Mouse (Mus musculus) thymus, postnatal 4 days (tissue): ENCODE results near the gene Siva1.

ENCODE experiments used
- DNase-seq: peaks from one replicate; pipeline ENCODE4 v3.0.0; 2021

The Siva1 gene

DNA sequence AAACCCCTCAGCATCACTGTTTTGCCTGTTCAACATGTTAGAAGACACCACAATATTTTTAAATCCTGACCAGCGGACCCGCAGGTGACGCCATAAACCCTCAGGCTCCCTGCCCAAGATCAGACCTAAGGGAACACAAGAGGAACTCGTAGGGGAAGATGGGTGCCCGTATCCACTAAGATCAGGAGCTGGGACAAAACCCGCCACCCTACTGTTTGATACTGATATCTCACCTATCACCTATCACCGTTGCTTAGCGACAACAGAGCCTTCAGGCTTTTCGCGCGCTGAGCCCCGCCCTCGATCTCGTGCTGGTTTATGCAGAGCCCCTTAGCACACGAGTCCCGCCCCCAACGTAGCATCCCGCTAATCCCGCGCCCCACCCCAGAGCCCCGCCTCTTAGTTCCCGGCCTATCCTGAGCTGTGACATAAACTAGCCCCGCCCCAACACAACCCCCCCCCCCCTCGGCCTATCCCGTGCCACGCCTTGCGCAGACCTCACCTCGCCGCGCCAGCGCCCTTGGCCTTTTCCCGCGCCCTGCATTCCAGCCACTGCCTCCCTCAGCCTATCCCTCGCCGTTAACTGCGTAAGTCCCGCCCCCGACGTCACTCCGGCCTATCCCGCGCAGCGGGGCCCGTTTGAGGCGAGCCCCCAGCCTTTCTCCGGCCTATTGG, at the start of gene Siva1:
Gene Siva1, plus strand, starts transcription at position 500 of the 675 bp plus-strand sequence.
- peak; percentile 96 for DNase-seq

DNA sequence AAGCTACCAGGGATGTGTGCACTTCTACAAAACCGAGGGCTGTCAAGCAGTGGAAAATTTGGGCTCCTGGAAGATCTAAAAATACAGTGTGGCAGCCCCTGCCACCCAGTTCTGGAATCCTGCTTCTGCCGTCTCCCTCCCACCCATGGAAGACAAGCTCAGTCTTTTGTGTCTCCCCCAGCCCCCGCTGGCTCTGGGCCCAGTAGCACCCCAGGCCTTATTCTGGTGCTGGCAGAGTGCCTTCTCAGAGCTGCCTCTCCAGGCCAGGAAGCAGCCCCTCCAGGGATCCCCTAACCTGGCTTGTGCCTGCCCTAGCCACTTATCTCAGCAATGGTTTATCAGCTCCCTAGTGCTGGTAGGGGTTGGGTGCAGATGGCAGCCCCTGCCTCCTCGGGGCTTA, 49.5 kb upstream of the Siva1 start:
- no peak for DNase-seq

DNA sequence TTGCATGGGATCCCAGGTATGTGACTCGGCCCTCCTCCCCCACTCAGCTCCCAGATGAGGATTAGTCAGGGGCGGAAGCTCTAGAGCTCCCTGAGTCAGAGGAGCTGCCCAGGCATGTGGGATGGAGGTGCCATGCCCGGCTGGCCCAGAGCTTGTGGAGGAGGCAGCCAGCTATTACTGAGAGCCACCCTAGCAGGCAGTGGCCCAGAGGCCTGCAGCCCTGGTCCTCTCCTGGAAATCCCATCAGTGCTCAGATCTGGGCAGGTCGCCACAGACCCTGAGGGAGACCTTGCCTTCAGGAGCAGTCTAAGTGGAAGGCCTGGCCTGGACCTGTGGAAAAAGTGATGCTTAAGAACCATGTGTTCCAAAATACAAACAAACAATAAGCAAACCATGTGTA, 48.9 kb upstream of the Siva1 start:
- no peak for DNase-seq

DNA sequence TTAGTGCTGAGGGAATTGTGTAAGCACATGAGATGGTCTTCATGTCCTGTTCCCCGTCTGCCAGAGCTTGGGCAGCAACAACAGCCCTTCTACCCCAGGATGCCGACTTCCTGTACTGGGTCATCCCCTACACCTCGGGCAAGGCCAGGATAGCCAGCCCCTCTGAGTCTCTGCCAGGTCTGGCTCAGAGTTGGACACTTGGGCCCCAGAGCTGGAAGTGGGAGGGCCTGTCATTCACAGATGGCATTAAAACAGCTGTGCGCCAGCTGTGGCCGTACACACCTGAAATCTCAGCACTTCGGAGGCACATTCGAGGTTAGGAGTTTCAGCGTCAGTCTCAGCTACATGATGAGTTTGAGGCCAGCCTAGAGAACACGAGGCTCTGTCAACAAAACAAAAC, 48.0 kb upstream of the Siva1 start:
- DNase-seq: no peak

DNA sequence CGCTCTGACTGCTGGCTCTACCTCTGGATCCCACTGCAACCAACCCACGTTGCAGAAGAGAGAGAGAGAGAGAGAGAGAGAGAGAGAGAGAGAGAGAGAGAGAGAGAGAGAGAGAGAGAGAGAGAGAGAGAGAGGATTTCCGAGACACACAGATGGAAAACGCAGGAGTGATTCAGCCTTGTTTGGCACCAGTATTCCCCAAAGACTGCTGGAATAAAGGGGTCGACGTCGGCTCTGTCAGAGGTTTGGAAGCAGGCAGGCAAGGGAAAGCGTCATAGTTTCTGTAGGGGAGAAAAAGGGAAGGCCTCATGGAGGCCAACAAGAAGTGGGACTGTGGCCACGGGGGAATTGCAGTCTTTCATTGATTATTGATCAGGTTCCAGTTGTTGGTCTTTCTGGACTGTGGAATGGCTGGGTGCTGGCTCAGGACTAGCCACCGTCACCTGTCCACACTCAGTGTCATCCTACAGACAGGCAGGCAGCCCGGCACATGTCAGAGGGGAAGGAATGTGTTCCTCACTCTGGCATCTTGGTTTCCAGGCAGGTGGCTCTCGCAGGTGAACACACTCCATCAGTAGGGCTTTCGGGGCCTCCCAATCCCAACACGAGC, 47.5 kb upstream of the Siva1 start:
- no peak for DNase-seq

DNA sequence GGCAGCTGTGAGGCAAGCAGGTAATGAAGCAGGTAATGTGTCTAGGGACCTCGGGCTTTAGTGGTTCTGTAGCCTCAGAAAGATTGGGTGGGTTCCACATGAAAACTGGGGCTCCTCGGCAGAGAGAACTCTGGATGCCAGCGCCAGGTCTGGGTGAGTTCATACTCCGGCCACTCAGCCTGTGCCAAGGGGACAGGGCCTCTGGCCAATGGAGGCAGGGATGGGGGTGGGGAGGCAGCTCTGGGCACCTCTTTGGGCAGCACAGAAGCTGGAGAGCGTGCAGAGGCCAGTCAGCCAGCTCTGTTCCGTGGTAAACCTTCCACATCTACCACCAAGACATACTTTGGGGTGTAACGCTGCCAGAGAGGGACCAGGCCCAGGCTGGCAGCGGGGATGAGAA, 46.9 kb upstream of the Siva1 start:
- no peak for DNase-seq

DNA sequence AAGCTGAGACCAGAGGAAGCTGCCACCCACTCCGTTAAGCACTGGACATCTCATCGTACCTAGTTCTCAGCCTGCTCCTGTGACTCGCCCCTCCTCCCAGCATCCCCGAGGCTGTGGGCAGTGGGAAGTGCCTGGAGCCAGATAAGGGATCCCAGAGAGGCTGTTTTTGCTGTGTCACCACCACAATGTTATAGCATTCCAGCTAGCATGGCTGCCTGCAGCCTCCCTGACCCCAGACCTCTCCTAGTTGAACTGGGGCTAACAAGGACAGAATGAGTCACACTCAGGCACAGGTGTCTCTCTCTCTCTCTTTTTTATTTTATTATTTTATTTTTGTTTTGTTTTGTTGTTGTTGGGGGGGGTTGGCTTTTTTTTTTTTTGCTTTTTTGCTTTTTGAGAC, 45.3 kb upstream of the Siva1 start:
- DNase-seq: no peak

DNA sequence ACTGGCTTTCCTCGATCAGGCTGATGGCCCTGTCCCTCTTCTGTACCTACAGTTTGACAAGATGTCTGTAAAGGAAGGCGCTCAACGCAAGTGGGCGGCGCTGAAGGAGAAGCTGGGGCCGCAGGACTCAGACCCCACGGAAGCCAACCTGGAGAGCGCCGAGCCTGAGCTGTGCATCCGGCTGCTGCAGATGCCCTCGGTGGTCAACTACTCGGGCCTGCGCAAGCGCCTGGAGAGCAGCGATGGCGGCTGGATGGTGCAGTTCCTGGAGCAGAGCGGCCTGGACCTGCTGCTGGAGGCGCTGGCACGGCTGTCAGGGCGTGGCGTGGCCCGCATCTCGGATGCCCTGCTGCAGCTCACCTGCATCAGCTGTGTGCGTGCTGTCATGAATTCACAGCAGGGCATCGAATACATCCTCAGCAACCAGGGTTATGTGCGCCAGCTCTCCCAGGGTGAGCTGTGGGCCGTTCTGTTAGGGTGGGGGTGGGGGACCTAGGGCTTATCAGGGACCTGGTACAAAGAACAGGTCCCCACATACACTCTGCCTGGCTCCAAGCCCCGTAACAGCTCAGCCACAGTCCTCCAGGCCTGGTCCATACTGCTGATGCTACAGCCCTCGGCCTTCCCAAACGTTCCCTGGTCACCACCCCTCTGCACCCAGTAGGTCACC, 44.4 kb upstream of the Siva1 start:
- no peak for DNase-seq

DNA sequence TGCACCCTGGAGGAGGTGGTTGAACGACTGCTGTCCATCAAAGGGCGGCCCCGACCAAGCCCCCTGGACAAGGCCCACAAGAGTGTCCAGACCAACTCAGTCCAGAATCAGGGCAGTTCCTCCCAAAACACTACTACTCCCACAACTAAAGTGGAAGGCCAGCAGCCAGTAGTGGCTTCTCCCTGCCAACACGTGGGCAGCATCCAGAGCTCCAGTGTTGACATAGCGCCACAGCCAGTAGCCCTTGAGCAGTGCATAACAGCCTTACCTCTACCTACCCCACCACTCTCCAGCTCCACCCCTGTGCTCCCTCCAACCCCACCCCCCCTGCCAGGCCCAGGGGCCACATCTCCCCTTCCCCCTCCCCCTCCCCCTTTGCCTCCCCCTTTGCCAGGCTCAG, 40.5 kb upstream of the Siva1 start:
- DNase-seq: no peak

DNA sequence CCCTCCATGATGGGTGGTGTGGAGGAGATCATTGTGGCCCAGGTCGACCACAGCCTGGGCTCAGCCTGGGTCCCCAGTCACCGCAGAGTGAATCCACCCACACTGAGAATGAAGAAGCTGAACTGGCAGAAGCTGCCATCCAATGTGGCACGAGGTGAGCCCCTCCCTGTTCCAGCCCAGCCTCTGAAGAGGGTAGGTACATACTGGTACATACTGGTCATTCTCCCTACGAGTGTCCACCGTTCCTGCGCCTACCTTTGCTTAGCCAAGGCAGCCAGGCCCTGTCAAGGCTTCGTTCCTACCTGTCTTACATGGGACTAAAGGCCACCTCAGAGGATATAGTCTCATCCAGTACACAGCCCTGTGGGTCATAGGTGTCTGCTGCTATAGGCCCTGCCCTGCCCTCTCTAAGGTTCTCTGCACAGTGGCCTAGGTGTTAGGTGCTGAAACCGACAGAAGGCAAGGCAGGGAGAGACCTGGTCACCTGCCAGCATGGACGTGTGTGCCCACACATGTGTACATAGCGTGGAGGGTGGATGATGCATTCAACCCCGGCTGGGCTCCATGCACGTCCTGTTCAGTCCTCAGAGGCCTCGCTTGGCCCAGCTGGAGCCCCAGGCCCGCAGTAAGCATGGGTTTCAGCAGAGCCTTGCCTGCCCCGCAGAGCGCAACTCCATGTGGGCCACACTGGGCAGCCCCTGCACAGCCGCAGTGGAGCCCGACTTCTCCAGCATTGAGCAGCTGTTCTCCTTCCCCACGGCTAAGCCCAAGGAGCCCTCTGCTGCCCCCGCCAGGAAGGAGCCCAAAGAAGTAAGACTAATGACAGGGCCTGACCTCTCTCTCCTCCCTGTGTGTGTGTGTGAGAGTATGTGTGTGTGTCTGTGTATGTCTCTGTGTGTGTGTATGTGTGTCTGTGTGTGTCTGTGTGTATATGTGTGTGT, 39.5 kb upstream of the Siva1 start:
- DNase-seq: peak; percentile 74

DNA sequence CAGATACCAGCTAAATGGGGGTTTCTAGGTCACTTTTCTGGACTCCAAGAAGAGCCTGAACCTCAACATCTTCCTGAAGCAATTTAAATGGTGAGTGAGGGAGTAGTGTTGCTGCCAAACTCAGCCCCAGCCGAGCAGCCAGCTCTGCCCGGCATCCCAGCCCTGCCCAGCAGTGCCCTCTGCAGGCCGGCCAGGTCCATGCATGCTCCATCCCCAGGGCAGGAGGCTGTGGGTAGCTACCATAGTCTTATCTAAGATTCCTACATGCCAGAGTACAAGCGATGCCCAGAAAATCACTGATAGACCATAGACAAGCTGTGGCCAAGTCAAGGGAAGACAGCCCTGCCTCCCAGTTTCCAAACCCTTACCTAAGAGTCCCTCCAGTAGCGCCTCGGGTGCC, 38.7 kb upstream of the Siva1 start:
- DNase-seq: peak; percentile 89

DNA sequence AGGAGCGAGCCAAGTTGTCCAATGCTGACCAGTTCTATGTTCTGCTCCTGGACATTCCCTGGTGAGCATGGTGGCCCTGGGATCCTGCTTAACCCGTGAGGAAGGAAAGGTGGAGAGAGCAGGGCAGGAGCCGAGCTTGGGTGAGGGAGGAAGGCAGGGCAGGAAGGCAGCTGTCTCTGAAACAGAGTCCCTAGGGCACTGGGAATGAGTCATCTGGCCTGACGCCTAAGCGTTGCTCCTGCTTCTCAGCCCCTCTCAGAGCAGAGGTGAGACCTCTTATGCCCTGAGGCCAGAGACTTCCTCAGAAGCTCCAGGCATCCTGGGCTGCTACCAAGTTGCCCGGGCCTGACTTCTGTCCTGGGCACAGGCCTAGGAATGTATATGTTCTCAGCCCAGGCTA, 37.5 kb upstream of the Siva1 start:
- no peak for DNase-seq

DNA sequence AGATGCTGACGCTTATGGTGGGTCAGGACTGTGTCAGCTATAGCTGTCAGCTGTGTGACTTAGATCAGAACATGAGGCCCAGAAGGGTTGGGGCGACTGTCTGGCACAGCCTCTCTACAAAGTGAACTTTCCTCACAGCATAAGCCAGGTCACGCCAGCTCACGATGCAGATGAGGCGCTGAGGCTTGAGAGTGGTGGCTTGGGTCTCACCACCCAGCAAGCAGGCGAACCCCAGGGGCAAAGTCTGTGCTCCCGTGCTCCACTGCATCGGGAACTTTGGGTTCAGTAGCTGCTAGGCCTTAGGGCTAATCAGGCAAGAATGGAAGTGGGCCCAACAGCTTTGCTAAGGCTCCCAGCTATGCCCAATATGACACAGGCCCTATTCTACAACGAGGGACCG, 35.4 kb upstream of the Siva1 start:
- DNase-seq: no peak

DNA sequence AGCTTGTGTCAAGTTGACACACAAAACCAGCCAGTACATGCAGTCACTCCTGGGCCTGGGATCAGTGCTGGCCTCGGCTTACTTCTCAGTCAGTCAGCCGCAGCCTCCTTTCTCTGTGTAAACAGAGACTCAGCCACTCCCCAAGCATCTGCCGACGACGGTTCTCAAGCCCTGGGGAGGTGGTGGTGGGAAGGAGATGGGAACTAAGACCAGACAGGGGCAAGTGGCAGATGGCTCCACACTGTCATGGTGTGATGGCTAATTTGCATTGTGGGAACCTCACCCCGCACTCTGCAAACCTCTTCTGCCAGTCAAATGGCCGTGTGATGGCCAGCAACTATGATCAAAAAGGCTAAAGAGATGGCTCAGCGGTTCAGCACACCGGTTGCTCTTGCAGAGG, 27.8 kb upstream of the Siva1 start:
- DNase-seq: no peak

DNA sequence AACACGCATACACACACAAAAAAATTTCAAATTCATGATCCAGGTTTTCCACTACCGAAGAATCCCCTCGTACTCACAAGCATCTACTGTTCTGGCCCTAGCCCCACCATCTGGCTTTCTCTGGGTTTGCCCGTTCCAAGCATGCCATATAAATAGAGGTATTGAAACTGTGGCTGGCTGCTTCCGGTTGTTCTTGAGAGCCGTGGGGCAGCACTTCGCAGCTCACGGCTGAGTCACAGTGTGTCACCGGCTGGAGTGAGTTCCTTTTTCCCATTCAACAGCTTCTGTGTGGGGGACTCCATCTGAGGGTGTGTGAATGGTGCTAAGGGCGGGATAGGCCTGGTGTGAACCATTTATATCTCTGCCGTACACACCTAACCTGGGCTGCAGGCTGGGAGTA, 27.3 kb upstream of the Siva1 start:
- peak; percentile 40 for DNase-seq

DNA sequence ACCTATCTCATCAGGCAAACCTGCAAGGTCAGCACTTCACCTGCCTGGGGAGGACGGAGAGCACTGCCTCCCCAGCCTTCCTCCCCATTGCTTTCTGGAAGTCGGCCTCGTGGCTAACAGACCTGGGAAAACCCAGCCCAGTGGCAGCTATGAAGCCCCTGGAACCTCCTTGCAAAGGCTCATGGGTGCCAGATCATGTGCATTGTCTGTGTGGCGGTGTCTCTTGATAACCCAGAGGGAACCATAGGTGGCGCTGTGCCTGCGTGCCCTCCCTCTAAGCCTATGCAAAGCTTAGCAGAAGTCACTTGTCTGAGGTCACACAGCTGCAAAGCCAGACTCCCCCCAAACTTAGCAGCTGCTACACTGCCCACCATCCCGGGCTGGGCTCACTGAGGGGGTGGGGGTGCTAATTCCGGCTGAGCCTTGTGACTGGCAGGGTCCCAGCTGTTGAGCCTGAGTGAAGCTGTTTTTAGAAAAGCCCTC, 26.5 kb upstream of the Siva1 start:
- peak; percentile 92 for DNase-seq

DNA sequence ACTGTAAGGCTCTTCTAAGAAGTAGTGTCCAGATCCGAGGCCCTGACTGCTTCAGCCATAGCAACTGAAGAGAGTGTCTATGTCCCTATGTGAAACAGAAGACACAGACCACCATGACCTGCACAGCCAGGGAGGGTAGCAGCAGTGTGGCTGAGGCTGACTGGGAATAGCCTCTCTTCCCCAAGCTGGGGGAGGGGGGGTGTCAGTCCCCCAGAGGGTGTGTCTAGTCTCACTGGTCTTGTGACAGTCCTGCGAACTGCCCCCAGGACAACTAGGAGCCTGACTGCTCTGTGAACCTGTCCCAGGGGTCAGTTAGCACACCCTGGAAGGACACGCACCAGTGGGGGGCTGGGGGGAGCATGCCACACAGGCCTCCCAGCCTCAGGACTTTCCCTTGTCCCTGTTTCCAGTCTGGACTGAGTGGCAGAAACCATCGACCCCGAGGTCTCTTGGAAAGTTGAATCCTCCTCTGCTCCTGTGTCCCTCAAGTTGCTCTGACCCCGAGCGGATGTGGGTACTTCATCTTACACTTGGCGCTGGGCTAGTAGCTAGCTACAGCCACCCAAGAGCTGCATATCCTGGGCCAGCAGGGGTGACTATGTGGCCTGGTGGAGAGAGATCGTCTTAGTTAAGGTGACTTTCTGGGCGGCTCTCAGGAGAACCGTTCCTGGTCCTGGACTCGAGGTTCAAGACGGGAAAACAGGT, 25.3 kb upstream of the Siva1 start:
- DNase-seq: peak; percentile 56

DNA sequence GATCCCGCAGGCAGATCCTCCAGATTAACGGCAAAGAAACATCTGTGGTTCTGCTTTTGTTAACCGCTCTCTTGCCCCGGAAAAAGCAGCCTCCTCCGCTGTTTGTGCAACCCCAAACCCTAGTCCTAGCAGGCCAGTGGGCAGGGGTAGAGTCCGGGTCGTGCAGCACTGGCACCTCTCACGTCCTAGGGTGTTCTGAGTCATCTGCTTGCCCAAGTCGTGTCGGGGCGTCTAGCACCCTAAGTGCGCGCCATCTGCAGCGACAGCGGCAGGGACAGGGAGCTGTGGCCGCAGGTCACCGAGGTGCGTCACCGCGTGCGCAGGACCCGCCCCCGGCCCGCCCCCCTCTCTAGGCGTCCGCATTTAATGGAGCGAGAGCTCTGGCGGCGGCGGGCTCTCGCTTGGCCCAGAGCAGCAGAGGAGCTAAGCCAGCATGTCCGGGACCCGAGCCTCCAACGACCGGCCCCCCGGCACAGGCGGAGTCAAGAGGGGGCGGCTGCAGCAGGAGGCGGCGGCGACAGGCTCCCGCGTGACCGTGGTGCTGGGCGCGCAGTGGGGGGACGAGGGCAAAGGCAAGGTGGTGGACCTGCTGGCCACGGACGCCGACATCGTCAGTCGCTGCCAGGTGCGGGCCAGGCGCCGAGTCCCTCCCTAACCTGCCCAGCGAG, 24.7 kb upstream of the Siva1 start, which contains the start of gene Adssl1:
Gene Adssl1, plus strand, starts transcription at position 360 of the 668 bp plus-strand sequence.
- DNase-seq: peak; percentile 67

DNA sequence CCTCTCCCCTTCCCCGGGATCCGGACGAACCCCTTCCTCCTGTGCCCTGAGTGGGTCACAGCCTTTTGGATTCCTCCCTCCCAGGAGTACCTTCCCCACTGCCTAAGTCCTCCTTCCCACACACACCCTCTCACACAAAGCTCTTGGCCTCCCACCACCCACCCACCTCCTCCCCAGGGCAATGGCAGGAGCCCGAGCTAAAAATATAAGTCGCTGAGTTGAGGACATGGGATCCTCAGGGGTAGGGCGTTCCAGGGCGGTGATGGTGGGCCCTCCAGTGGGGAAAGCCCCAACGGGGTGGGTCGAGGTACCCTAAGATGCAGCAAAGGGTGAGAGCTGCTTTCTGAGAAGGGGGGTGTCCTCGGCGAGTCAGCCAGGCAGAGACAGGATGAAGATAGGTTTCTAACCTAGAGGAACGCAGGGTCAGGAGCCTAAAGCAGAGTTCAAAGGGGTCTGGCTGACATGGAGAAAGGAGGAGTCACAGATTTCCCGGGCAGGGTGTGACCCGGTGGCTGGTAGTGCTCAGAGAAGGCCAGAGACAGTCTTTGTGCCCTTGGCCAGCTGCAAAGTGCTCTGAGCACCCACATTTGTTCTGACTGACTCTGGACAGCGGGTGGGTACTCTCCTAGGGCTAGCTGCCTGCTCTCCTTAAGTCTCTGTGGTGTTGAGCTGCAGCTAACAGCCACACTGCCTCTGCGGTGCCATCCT, 24.0 kb upstream of the Siva1 start:
- DNase-seq: peak; percentile 39

DNA sequence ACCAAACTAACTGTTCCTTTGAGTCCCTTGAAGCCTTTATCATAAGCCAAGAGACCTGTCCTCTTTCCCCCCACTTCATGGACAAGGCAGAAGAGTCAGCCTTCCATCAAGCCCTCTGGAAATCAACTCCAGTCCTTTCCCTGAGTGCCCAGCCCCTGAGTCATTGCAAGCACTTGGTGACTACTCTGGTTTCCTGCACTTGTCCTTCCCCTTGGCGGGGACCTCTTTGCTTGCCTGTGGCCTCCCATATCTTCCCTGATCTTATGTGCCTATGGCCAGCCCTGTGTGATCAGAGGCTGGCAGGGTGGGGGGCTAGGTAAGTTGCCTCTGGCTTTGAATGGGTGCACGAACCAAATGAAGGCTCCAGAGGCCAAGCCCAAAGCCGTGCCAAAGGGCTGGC, 22.6 kb upstream of the Siva1 start:
- no peak for DNase-seq

DNA sequence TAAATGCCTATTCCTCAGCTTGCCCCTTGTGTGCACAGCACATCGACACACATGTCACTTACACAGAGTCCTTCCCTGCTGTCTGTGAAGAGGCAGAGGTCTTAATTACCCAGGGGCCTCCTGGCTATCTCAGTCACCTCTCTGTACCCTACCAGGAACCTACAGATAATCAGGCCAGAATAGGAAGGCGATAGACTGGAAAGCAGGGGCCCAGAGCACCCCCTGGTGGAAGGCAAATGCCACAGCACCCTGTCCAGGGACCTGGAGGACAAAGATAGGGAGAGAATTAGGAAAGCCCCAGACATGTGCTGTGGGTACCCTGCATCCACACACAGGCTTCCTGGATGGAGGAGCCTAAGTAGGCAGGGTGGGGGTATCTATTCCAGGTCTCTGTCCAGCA, 20.7 kb upstream of the Siva1 start:
- peak; percentile 85 for DNase-seq
